Mouse (Mus musculus) erythroblast, embryonic 14.5 days (primary cell): Measurements from ENCODE around the gene Gm45713. TPM values are rescaled to one million over a fixed set of nuclear protein-coding genes. Genes with fewer than 3 reads are reported as not detected.

Experiments
- H3K27me3 ChIP-seq: 2 replicates; pipeline ENCODE4 v1.6.1; 2012; ENCODE audit warnings: inconsistent platforms; ENCODE audit not compliant: control insufficient read depth
- H3K36me3 ChIP-seq: 2 replicates; pipeline ENCODE4 v1.6.1; 2012; ENCODE audit warnings: mild to moderate bottlenecking, inconsistent platforms; ENCODE audit not compliant: control insufficient read depth
- H3K4me1 ChIP-seq: 2 replicates; pipeline ENCODE4 v1.6.1; 2012; ENCODE audit warnings: inconsistent platforms; ENCODE audit not compliant: control insufficient read depth
- H3K4me3 ChIP-seq: replicated peaks from 2 replicates; pipeline ENCODE3; 2012; ENCODE audit warnings: moderate library complexity, mild to moderate bottlenecking, inconsistent platforms
- H3K9me3 ChIP-seq: 2 replicates; pipeline ENCODE4 v1.6.1; 2012; ENCODE audit warnings: low read length, inconsistent platforms, mixed read lengths; ENCODE audit not compliant: control insufficient read depth
- GATA1 ChIP-seq: IDR thresholded peaks from 2 replicates; pipeline ENCODE4 v1.6.1; 2012; ENCODE audit warnings: low read length, inconsistent platforms, mixed read lengths
- TAL1 ChIP-seq: IDR thresholded peaks from 3 replicates; pipeline ENCODE4 v1.6.1; 2012; ENCODE audit warnings: low read length, inconsistent platforms, mixed read lengths
- polyA plus RNA-seq: library from polyadenylated mRNA; stranded (reverse); fragments of >175 nt; gene quantifications from 2 replicates; pipeline ENCODE4 v1.2.3, GENCODE M21; 2012

The Gm45713 gene
- polyA plus RNA-seq, 1 experiment, result not detected

- Histone ChIP-seq H3K27me3 (no peaks in the 10 kb centered on the region), H3K36me3 (peaks cover 80% of the 10 kb centered on the region), H3K4me3 (peak overlapping the region; percentile 78), H3K9me3 (no peaks in the 10 kb centered on the region), H3K4me1 (peaks cover 84% of the 10 kb centered on the region)
- no peak for TF ChIP-seq TAL1
- no peak for TF ChIP-seq GATA1
These were observed 12.9 kb downstream of the Gm45713 start for GRCm38 (mm10) chr7:45123186-45123570.

DNA sequence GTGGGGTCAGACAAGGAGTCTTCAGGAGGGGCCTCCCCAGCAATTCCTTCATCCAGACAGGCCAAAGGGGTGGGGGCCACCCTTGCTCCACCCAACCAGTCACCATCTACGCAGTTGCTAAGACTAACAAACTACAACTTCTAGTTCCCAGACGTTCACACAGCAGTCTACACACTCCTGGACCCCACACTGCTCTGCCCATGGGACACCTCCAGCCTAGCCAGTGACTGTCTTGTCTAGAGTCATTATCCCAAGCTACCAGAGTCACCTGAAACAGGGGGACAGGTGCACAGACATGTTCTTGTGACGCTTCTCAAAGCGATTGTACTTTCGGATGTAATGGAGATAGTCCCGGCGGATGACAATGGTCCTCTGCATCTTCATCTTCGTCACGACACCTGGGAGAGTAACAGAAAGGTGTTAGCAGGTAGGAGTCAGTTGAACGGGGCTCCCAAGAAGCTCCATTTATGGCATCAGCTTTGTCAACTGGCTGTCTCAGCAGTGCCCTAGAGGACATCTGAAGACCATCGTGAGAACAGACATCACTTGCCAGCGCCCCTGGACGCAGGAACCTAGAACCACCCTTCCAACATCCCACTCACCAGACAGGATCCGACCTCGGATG lies 13.4 kb downstream of the Gm45713 start:
- H3K36me3 ChIP-seq, result peaks cover 79% of the 10 kb centered on the region
- TF ChIP-seq TAL1, result no peak
- peaks cover 84% of the 10 kb centered on the region for H3K4me1 ChIP-seq

GRCm38 (mm10) chr7:45121966-45122365 lies 14.1 kb downstream of the Gm45713 start:
- Histone ChIP-seq H3K4me1 (peaks cover 79% of the 10 kb centered on the region), H3K36me3 (peaks cover 72% of the 10 kb centered on the region), H3K4me3 (no peak overlapping the region), H3K27me3 (no peaks in the 10 kb centered on the region), H3K9me3 (no peaks in the 10 kb centered on the region)
- no peak for TF ChIP-seq TAL1
- no peak for TF ChIP-seq GATA1

More for the DNA sequence above, 13.4 kb downstream of the Gm45713 start:
- Histone ChIP-seq H3K9me3 (no peaks in the 10 kb centered on the region), H3K27me3 (no peaks in the 10 kb centered on the region), H3K4me3 (peak overlapping the region; percentile 78)

- peaks cover 66% of the 10 kb centered on the region for H3K36me3 ChIP-seq
- H3K4me1 ChIP-seq, result peaks cover 73% of the 10 kb centered on the region
- no peak overlapping the region for H3K4me3 ChIP-seq
These were observed 14.6 kb downstream of the Gm45713 start for GRCm38 (mm10) chr7:45121404-45121803.

DNA sequence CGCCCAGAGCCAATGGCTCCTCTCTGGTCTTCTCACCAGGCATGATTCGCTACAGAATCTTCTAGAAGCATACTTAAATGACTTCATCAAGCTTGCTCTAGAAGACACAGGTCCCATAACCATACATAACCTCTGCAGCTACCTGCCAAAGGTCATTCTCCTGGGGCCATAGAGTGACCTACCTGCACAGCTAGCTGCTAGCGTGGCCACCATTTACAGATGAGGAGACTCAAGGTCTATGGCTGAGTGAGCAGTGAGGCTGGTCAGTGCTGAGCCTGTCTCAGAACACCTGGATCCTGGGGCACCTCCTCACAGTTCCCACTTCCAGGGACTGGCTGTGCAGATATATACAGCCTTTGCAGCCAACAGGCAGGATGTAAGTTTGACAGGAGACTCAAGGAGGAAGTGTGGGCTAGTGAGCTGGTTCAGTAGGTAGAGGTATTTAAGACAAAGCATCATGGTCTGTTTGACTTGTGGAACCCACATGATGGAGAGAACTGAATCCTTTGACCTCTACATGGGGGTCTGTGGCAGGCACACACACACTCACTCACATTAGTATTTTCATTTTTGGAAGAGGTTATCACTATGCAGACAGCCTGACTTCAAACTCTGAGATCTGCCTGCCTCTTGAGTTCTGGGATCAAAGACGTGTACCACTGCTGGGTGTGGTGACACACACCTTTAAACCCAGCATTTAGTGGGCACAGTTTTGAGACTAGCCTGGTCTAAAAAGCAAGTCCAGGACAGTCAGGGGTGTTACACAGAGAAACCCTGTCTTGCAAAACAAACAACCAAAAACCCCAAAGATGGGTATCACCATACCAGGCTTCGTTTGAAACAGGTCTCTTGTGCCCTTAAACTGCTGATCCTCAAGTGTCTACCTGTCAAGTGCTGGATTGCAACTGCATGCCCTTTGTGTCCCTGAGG lies 16.0 kb downstream of the Gm45713 start:
- Histone ChIP-seq H3K4me3 (no peak overlapping the region), H3K36me3 (peaks cover 52% of the 10 kb centered on the region), H3K9me3 (no peaks in the 10 kb centered on the region), H3K4me1 (peaks cover 63% of the 10 kb centered on the region), H3K27me3 (no peaks in the 10 kb centered on the region)
- no peak for TF ChIP-seq TAL1
- no peak for TF ChIP-seq GATA1

More at GRCm38 (mm10) chr7:45121404-45121803, 14.6 kb downstream of the Gm45713 start:
- TF ChIP-seq GATA1, result no peak
- H3K27me3 ChIP-seq, result no peaks in the 10 kb centered on the region
- no peaks in the 10 kb centered on the region for H3K9me3 ChIP-seq

DNA sequence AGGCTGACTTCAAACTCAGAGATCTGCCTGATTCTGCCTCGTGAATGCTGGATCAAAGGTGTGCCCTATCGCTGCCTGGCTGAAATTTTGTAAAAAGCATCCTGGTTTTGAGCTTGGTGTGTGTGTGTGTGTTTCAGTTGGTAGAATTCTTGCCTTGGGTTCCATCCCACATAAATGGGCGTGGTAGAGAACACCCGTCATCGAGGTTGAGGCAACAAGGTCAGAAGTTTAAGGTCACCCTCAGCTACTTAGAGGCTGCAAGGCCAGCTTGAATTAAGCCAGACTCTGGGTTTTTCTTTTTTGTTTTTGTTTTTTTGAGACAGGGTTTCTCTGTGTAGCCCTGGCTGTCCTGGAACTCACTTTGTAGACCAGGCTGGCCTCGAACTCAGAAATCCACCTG lies 17.7 kb downstream of the Gm45713 start:
- Histone ChIP-seq H3K27me3 (no peaks in the 10 kb centered on the region), H3K36me3 (peaks cover 48% of the 10 kb centered on the region), H3K4me1 (peaks cover 56% of the 10 kb centered on the region), H3K9me3 (no peaks in the 10 kb centered on the region), H3K4me3 (no peak overlapping the region)
- TF ChIP-seq TAL1 (no peak), GATA1 (no peak)

- TF ChIP-seq GATA1, result no peak
- TF ChIP-seq TAL1, result no peak
- H3K9me3 ChIP-seq, result no peaks in the 10 kb centered on the region
- H3K4me1 ChIP-seq, result peaks cover 56% of the 10 kb centered on the region
- H3K36me3 ChIP-seq, result peaks cover 40% of the 10 kb centered on the region
- H3K4me3 ChIP-seq, result no peak overlapping the region
- H3K27me3 ChIP-seq, result no peaks in the 10 kb centered on the region
These were observed 18.5 kb downstream of the Gm45713 start for GRCm38 (mm10) chr7:45117566-45117965.

- TF ChIP-seq GATA1, result no peak
- TF ChIP-seq TAL1, result no peak
- H3K36me3 ChIP-seq, result peaks cover 3% of the 10 kb centered on the region; the same call in 1 of the 2 replicates
These were observed 22.6 kb downstream of the Gm45713 start for GRCm38 (mm10) chr7:45113476-45113875.

GRCm38 (mm10) chr7:45112529-45112928 lies 23.5 kb downstream of the Gm45713 start:
- H3K4me1 ChIP-seq, result peaks cover 30% of the 10 kb centered on the region
- H3K36me3 ChIP-seq, result no peaks in the 10 kb centered on the region
- H3K9me3 ChIP-seq, result no peaks in the 10 kb centered on the region
- H3K4me3 ChIP-seq, result no peak overlapping the region
- no peaks in the 10 kb centered on the region for H3K27me3 ChIP-seq
- no peak for TF ChIP-seq GATA1
- TF ChIP-seq TAL1, result no peak

More at GRCm38 (mm10) chr7:45113476-45113875, 22.6 kb downstream of the Gm45713 start:
- Histone ChIP-seq H3K9me3 (no peaks in the 10 kb centered on the region), H3K27me3 (no peaks in the 10 kb centered on the region), H3K4me3 (no peak overlapping the region), H3K4me1 (peaks cover 37% of the 10 kb centered on the region)
